Mouse (Mus musculus): ENCODE measurements at regions not wholly inside any gene's neighbourhood (a gene's known extent, or its start where the extent isn't known, plus 50 kb on each side); places are given as distances from the start of the nearest gene placed in this dataset.
A peak's percentile ranks its signal among the peaks of the same experiment; 100 is the strongest.

DNA sequence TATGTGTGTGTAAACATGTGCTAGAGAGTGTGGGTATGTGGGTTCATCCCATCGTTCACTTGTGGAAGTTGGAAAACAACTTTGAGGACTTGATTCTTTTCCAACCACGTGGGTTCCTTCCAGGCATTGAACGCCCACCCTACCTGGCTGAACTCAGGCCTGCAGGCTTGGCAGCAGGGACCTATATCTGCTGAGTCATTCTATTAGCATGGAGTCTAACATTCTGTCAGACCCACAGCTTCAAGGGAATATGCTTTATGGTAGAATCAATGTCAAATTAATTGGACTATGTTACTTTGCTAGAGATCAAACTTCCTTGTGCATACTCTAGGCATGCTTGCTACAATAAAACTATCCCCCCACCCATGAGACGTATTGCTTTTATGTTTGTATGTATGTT, 56.1 kb upstream of the Ep300 start:
- no peak for DNase-seq (ENCODE audit: low read depth)

DNA sequence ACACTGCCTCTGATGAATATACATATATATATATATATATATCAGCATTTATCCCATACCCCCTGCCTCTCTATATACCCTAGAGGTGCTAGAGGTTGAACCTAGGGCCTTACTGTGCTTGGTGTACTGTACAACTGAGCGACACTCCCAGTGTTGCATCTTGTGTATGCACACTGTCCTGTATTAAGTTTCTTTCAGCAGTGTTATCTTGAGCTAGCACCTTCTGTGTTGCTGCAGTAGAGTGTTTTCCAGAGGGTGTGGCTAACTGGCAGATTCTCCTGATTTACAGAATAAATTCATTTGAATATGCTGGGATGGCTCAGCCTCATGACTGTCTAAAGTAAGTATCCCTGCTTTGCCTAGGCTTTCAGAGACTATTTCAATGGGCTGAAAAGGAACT, 54.7 kb upstream of the Ep300 start:
- peak; percentile 83 for DNase-seq (ENCODE audit: low read depth)

DNA sequence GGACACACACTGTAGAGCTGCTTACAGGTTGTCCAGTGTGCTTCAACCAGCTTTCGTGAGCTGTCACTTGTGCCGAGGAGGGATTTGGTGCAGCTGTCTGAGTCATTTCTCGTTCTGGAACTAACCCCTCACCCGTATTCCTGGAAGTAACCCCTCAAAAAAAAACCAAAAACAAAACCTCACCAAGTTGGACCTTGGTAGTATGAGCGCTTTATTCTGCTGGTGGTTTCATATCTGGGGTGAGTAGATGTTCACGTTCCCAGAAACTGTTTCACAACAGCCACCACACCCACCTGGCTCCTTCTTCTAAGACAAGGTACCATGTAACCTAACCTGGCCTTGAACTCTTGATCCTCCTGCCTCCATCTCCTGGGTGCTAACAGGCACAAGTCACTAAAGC, 50.6 kb upstream of the Ep300 start:
- peak; percentile 69 for DNase-seq (ENCODE audit: low read depth)
